Mouse (Mus musculus) kidney, adult 2 months (tissue): ENCODE measurements at regions not wholly inside any gene's neighbourhood (a gene's known extent, or its start where the extent isn't known, plus 50 kb on each side); places are given as distances from the start of the nearest gene placed in this dataset.

Experiments
- DNase-seq: peaks from one replicate; pipeline ENCODE4 v3.0.0; 2021
- H3K27ac ChIP-seq: fragments of 200-500 bp; 2 replicates; pipeline ENCODE4 v1.5.1; 2012; ENCODE audit warnings: low read depth, low read length, control low read depth, inconsistent platforms; ENCODE audit not compliant: insufficient read depth
- H3K27me3 ChIP-seq: fragments of 200-500 bp; replicated peaks from 2 replicates; pipeline ENCODE4 v1.6.1; 2012; ENCODE audit warnings: mild to moderate bottlenecking, moderate library complexity, low read length, inconsistent platforms; ENCODE audit not compliant: control insufficient read depth, insufficient read depth
- H3K36me3 ChIP-seq: fragments of 200-500 bp; 2 replicates; pipeline ENCODE4 v1.6.1; 2012; ENCODE audit warnings: mild to moderate bottlenecking, moderate library complexity, low read length, inconsistent platforms; ENCODE audit not compliant: control insufficient read depth, insufficient read depth
- H3K4me1 ChIP-seq: fragments of 200-500 bp; 2 replicates; pipeline ENCODE4 v1.6.1; 2011; ENCODE audit warnings: low read length; ENCODE audit not compliant: control insufficient read depth, insufficient read depth
- H3K4me3 ChIP-seq: fragments of 200-500 bp; 2 replicates; pipeline ENCODE4 v1.5.1; 2011; ENCODE audit warnings: mild to moderate bottlenecking, low read depth, low read length, control low read depth; ENCODE audit not compliant: insufficient read depth
- CTCF ChIP-seq: fragments of 200-500 bp; conservative IDR thresholded peaks from 2 replicates; pipeline ENCODE4 v1.5.1; 2011; ENCODE audit warnings: low read depth, mild to moderate bottlenecking, control low read depth, low read length, moderate library complexity, mixed read lengths; ENCODE audit not compliant: insufficient read depth, insufficient read length
- POLR2A ChIP-seq: fragments of 200-500 bp; IDR thresholded peaks from one replicate; pipeline ENCODE4 v1.6.1; 2011; ENCODE audit warnings: low read depth, low read length, control low read depth
- WGBS: fragments of 180-500 bp; shearing (Covaris S2); methylation state at CpG from one replicate; pipeline ENCODE4 v1.1.7; 2018; 5-methylcytosine and 5-hydroxymethylcytosine counted together

DNA sequence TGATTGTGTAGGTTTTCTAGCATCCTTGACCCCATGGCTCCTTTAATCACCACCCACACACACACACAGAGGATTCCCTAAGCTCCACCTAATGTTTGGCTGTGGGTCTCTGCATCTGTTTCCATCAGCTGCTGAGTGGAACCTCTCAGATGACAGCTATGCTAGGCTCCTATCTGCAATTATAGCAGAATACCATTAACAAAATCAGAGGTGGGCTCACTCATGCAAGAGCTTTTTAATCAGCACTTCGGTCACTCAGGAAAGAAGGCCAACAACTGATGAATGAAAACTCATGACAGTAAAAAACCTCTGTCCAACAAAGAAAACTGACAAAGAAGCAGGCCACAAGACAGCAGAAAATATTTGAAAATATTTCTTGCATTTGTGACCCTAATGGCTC, 147.1 kb upstream of the Irak1bp1 start:
- no peak overlapping the region for H3K27ac ChIP-seq
- 64% methylated on average over 1 of the region's 1 CpGs for WGBS
- H3K4me3 ChIP-seq, result no peak overlapping the region
- no peak for TF ChIP-seq CTCF
- TF ChIP-seq POLR2A, result no peak
- no peaks in the 10 kb centered on the region for H3K36me3 ChIP-seq
- H3K4me1 ChIP-seq, result no peaks in the 10 kb centered on the region
- H3K27me3 ChIP-seq, result no peaks in the 10 kb centered on the region
- DNase-seq, result no peak

DNA sequence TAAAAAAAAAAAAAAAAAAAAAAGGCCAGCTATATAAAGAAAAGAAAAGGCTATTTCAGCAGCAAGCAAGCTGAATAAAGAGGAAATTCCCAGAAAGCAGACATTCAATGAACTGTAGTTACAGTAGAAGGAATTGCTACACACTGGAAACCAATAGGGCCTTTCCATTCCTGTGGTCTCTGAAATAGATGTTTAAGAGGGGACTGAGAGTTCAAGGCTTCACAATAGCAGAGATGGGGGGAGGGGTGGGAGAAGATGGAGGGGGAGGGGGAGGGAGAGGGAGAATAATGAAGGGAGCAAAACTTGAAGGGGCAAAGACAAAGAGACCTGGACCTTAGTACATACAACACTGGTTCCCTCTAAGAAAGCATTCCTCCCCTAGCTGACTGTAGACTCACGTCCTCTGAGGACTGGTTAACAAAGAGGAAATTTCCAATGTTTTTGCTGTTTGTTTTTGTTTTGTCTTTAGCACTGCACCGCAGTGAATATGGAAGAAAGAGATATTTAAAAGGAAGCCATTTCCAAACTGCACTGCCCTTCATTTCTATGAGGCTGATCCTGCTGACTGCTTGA, 119.8 kb upstream of the Irak1bp1 start:
- Histone ChIP-seq H3K27me3 (no peaks in the 10 kb centered on the region; the same call in 1 of the 2 replicates), H3K4me3 (no peak overlapping the region), H3K36me3 (no peaks in the 10 kb centered on the region), H3K4me1 (no peaks in the 10 kb centered on the region), H3K27ac (no peak overlapping the region)
- WGBS, result 64% methylated on average over 2 of the region's 2 CpGs
- TF ChIP-seq POLR2A (no peak), CTCF (no peak)
- no peak for DNase-seq

DNA sequence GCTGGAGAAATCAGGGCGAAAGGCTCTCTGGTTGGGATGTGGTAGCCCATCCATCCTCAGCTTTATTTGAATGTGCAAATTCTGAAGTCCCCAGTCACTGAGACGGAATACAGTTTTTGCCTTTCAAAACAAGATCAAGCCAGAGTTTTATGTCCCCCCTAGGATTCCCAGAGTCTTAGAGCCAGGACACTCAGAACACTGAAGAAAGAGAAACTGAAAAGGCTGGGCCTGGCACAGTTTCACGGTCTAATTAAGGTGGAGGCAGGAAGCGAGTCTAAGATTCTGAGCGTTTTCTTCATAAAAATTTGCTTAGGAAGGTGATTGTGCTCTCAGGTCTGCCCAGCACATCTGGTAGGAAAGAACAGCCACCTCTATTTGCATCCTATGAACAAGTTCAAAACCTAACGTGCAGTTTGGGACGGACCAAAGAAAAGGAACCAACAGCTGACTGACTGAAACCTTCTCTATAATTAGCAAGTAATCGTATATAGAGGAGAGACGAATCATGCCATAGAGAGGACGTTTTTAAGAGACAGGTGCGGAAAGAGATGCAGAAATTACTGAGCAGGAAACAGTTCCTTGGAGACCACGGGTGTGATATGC, 119.2 kb upstream of the Irak1bp1 start:
- Histone ChIP-seq H3K36me3 (no peaks in the 10 kb centered on the region), H3K4me3 (no peak overlapping the region), H3K27me3 (no peaks in the 10 kb centered on the region; the same call in 1 of the 2 replicates), H3K27ac (no peak overlapping the region), H3K4me1 (no peaks in the 10 kb centered on the region)
- DNase-seq, result no peak
- 60% methylated on average over 12 of the region's 12 CpGs for WGBS
- TF ChIP-seq POLR2A (no peak), CTCF (no peak)

DNA sequence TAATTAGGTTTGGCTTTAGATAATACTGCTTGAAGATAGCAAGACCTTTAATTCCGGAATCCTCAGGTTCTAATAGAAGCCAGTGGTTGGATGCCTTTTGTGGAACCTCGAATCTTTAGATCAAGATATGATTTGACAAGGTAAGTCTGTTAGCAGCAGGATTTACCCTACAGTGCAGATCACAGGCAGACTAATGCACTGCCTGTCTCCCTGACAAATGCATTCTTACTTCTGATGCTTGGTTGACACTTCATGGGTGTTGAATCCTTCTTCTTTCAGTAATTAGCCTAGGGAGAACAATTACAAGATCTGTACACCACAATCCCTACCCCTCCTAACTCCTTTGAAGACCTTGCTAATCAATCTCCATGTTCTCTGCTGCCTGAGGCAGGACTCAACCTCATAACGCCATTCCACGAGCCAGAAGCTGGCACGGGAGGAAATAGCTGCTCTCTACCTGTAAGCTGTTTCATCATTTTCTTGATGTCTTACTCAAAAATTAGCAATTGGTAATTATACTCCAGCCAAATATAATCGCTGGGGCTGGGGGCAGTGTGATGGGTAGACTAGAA, 118.3 kb upstream of the Irak1bp1 start:
- Histone ChIP-seq H3K4me1 (no peaks in the 10 kb centered on the region), H3K4me3 (no peak overlapping the region), H3K36me3 (no peaks in the 10 kb centered on the region), H3K27me3 (no peaks in the 10 kb centered on the region; the same call in 1 of the 2 replicates), H3K27ac (no peak overlapping the region)
- 71% methylated on average over 6 of the region's 6 CpGs for WGBS
- DNase-seq, result no peak
- TF ChIP-seq CTCF (no peak), POLR2A (no peak)

GRCm38 (mm10) chr9:82712769-82713733, 116.3 kb upstream of the Irak1bp1 start:
- WGBS, result 86% methylated on average over 3 of the region's 3 CpGs
- no peaks in the 10 kb centered on the region; the same call in 1 of the 2 replicates for H3K27me3 ChIP-seq
- no peak for DNase-seq
- H3K4me1 ChIP-seq, result no peaks in the 10 kb centered on the region
- H3K36me3 ChIP-seq, result no peaks in the 10 kb centered on the region
- H3K4me3 ChIP-seq, result no peak overlapping the region
- H3K27ac ChIP-seq, result no peak overlapping the region
- TF ChIP-seq POLR2A (no peak), CTCF (no peak)

DNA sequence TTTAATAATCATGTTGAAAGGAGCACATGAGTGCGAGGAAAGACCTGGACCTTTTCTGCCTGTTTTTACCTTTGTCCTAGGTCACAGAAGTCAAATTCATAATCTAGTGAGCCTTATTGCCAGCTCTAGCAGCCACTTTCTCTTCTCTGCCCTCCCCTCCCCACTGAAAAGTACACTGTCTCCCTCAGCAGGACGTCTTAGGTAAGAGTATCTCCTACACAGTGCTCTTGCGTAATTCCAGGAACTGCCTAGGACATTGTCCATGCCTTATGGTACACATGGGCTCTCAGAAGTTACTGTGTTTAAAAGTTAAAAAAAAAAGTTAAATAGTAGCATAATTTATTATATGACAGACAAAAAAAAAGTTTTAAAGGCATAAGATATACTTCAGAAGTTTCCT, 100.7 kb upstream of the Irak1bp1 start:
- Histone ChIP-seq H3K27ac (no peak overlapping the region), H3K4me3 (no peak overlapping the region), H3K4me1 (no peaks in the 10 kb centered on the region), H3K27me3 (no peaks in the 10 kb centered on the region), H3K36me3 (no peaks in the 10 kb centered on the region)
- DNase-seq, result no peak
- 63% methylated on average over 3 of the region's 3 CpGs for WGBS
- TF ChIP-seq POLR2A (no peak), CTCF (no peak)
